Mouse (Mus musculus): ENCODE data around the gene Pih1d1.

Pih1d1 gene

DNA sequence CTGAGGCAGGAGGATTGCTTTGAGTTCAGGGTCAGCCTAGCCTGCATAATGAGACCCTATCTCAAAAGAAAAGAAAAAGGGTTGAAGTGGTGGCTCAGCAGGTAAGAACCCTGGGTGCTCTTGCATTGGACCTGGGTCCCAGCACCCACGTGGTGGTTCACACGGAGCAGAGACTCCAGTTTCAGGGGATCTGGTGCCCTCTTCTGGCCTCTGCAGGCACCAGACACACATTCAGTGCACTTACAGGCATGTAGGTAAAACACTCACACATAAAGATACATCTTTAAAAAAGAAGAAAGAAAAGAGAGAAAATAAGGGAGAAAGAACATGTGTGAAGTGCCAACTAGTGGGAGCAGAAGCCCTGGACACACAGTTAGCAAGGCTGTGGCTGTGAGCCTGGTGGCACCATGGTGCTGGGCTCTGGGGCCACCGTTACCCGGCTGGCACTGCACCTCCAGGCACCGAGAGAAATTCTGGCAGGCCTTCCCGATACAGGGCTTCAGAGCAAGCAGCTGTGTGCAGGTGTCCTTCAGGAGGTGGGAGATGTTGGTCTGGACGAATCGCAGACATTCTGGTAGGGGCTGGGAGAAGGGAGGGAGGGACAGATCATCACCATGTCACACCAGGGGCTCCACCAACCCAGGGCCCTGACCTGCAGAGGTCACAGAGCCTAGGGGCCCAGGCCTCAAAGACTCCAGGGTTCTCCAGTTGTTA is 20.5 kb upstream of the Pih1d1 start:
- no peak for DNase-seq (ENCODE audit: low read depth, low spot score)
- Histone ChIP-seq H3K36me3 (ENCODE audit: control insufficient read depth, insufficient read depth, low read length, poor library complexity, severe bottlenecking) (peaks cover 7% of the 10 kb centered on the region; the same call in 1 of the 2 replicates), H3K27me3 (ENCODE audit: control insufficient read depth, insufficient read depth, low read length, poor library complexity, severe bottlenecking) (no peaks in the 10 kb centered on the region)

DNA sequence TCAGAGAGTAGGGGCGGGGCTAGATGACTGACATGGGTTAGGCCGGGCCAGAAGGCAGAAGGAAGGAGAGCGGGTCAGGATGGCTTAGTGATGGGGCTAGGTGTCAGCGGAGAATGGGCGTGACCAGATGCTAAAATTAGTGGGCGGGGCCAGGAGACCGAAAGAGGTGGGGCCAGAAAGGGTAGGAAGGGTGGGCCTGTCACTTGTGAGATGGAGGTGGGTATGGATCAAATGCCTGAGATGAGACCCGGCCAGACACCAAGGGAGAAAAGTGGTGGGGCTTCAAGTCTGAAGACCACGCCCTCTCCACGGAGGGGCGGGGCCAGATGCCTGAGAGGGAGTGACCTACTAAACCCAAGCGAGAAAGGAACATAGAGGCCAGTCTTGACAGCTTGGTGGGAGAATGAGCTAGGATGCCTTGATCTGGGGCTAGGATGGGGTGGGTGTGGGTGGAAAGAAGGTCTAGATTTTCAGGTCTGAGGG is 19.5 kb upstream of the Pih1d1 start:
- DNase-seq (ENCODE audit: low read depth, low spot score): peak; percentile 51
- Histone ChIP-seq H3K27me3 (ENCODE audit: control insufficient read depth, insufficient read depth, low read length, poor library complexity, severe bottlenecking) (no peaks in the 10 kb centered on the region), H3K36me3 (ENCODE audit: control insufficient read depth, insufficient read depth, low read length, poor library complexity, severe bottlenecking) (peaks cover 7% of the 10 kb centered on the region; the same call in 1 of the 2 replicates)

DNA sequence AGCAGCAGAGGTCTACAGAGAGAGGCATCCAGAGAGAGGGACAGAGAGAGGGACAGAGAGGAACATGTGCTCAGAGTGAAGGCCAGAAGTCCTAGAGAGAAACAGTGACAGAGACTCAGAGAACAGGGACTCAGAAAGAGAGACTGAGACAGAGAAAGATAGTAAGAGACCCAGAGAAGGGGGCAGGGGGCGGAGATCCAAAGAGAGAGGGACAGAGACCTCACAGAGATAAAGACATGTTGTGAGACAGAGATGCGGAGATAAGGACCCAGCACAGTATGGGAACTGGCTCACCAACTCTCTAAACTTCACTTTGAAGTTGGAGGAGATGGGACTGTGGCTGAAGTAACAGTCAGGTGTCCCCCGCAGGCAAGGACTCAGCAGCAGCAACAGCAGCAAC is 18.7 kb upstream of the Pih1d1 start:
- DNase-seq (ENCODE audit: low read depth, low spot score): no peak
- Histone ChIP-seq H3K27me3 (ENCODE audit: control insufficient read depth, insufficient read depth, low read length, poor library complexity, severe bottlenecking) (no peaks in the 10 kb centered on the region), H3K36me3 (ENCODE audit: control insufficient read depth, insufficient read depth, low read length, poor library complexity, severe bottlenecking) (peaks cover 7% of the 10 kb centered on the region; the same call in 1 of the 2 replicates)

DNA sequence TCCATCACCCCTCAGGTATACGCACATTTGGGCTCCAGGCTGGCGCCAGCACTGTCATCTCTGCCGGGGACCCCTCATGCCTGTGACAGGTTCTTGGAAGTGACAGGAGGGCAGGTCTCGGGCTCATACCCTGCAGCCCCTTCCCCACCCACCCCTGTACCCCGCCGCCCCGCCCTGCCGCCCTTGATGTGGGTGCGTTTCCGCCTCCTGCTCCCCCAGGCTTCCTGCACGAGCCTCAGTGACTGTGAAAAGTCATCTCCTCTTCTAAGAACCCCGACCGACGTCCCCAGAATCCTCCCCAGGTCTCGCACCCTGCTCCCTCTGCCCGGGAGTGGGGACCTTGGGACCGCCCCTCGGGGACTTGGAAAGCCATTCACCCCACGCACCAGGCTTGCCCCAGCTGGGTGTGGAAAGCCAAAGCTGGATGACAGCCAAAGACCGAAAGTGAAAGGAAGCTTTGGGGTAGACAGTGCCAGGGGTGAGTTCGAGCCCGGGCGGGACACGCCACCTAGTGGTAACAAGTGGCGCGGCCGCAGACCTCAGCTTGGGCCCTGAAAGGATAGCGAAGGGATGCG is 18.0 kb upstream of the Pih1d1 start, which contains the start of the genes Gm45713 and Flt3l:
Gene Gm45713, minus strand, starts transcription at position 239 of the 575 bp plus-strand sequence.
Gene Flt3l, minus strand, starts transcription at position 440 of the 575 bp plus-strand sequence.
- DNase-seq (ENCODE audit: low read depth, low spot score): peak; percentile 93
- H3K36me3 ChIP-seq (ENCODE audit: control insufficient read depth, insufficient read depth, low read length, poor library complexity, severe bottlenecking): peaks cover 7% of the 10 kb centered on the region; the same call in 1 of the 2 replicates

DNA sequence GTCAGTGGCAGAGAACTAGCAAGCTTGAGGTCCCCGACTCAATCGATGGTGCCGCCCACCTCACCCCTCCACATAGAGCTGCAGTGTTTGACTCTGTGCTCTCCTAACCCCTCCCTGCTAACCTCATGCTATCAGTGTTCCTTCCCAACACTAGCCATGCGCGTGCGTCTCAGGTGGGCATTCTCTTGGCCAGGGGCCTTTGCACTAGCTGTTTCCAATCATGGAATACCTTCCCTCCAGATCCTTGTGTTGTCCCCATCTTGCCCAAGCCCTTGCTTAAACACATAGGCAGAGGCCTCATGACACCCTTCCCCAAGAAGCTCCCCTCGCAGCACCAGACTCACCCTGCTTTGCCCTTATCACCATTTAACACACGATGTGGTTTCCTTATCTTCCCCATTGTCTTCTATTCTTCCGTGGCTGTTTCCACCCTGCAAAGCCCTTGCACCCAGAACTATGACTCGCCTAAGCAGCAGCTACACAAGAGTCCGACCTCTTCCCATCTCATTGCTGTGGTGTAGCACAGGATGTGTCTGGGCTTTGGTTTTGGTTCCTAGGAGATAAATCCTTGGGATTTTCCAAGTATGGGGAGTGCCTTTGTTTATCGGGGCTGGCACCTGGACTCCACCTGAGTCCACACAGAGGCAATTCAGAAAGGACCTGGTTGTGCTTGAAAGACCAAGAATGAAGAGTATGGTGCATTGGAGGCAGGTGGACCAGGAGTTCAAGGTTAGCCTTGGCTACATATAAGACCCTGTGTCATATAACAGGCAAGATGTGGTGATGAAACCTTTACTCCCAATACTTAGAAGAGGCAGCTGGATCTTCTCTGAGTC is 16.7 kb upstream of the Pih1d1 start:
- DNase-seq (ENCODE audit: low read depth, low spot score): no peak
- Histone ChIP-seq H3K36me3 (ENCODE audit: control insufficient read depth, insufficient read depth, low read length, poor library complexity, severe bottlenecking) (peaks cover 8% of the 10 kb centered on the region; the same call in 1 of the 2 replicates), H3K27me3 (ENCODE audit: control insufficient read depth, insufficient read depth, low read length, poor library complexity, severe bottlenecking) (no peaks in the 10 kb centered on the region)

More for the DNA sequence above, 18.0 kb upstream of the Pih1d1 start, which contains the start of the genes Gm45713 and Flt3l:
- no peaks in the 10 kb centered on the region for H3K27me3 ChIP-seq (ENCODE audit: control insufficient read depth, insufficient read depth, low read length, poor library complexity, severe bottlenecking)

DNA sequence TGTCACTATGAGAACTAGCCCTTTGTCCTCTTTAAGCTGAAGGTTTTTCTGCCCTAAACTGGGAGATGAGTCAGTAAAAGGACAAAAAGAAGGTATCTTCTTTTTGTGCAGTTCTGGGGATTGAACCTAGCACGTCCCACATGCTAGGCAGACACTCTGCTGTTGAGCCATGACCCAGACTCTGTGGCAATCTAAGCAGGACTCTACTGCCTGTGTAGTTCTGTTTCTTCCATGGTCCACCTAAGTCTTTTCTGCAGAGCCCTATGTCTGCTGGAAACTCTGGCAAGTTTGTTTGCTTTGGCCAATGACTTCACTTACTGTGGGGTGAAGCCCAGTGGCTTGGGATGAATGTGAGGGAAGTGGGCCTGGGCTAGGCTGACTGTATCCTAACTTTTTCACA is 15.7 kb upstream of the Pih1d1 start:
- H3K36me3 ChIP-seq (ENCODE audit: control insufficient read depth, insufficient read depth, low read length, poor library complexity, severe bottlenecking): peaks cover 5% of the 10 kb centered on the region; the same call in 1 of the 2 replicates
- DNase-seq (ENCODE audit: low read depth, low spot score): no peak
- no peaks in the 10 kb centered on the region for H3K27me3 ChIP-seq (ENCODE audit: control insufficient read depth, insufficient read depth, low read length, poor library complexity, severe bottlenecking)

DNA sequence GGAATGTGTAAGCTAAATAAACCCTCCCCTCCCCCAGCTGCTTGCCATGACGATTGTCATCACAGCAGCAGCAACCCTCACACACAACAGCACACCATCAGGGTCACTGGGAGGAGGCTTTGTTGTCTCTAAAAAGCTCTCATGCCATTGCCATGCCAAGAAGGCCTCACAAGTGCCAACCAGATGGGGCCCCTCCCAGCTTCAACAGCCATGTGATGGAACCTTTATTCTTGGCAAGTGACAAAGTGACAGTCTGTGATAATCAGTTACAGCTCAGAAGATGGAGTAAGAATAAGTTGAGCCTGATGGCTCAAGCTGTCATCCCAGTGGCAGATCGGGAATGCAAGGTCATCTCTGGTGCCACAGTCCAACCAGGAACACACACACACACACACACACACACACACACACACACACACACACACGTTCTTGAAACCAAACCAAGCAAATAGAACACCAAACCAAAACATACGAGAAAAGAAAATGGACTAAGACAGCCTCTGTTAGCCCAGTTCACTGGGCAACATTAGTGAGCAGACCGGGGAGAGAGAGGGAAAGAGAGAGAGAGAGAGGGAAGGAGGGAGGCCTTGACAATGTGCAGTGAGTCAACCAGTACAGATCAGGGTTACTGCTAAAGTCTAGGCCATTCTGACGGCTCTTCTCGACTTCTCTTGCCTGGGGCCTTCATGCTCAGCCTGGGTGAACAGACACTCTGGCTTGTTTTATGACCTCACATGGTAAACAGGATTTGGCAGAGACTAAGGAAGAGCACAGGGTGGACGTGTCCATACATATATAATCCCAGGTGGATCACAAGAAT is 14.0 kb upstream of the Pih1d1 start:
- H3K36me3 ChIP-seq (ENCODE audit: control insufficient read depth, insufficient read depth, low read length, poor library complexity, severe bottlenecking): peaks cover 1% of the 10 kb centered on the region
- no peak for DNase-seq (ENCODE audit: low read depth, low spot score)
- no peaks in the 10 kb centered on the region for H3K27me3 ChIP-seq (ENCODE audit: control insufficient read depth, insufficient read depth, low read length, poor library complexity, severe bottlenecking)

DNA sequence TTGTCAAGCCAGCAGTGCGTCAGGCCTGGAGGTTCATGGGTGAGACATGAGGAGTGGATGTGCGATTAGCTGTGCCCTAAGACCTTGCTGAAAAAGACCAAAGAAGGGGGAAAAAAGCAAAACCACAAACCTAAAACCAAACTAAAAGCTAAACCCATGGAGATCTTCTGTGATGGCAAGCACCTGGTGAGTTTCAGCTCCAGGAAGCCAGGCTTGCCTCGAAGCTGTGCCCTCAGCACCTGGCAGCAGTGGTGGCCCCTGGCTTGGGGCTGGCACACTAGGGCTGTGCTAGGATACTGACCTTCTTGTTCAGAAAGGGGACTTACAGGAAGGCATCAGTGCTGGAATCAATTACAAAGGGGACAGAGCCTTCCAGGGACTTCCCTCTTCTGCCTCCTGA is 12.8 kb upstream of the Pih1d1 start:
- Histone ChIP-seq H3K27me3 (ENCODE audit: control insufficient read depth, insufficient read depth, low read length, poor library complexity, severe bottlenecking) (no peaks in the 10 kb centered on the region), H3K36me3 (ENCODE audit: control insufficient read depth, insufficient read depth, low read length, poor library complexity, severe bottlenecking) (peaks cover 1% of the 10 kb centered on the region)
- no peak for DNase-seq (ENCODE audit: low read depth, low spot score)

DNA sequence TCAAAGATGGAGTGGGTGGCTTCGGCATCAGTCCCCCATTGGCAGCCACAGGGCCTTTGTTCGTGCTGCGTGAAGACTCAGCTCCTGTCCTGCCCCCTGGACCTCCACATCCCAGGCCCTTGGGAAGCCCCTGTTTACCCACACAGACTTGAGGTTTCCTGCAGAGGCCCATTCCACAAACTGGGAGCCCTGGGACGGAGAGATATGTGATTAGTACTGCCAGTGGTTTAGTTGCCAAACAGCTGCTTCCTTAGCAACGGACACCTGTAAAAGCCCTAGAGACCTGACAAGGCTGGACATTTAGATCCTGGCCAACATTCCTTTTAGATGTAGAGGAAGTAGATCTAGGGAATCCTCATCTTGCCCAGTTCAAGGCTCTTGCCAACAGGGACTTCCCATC is 12.2 kb upstream of the Pih1d1 start:
- DNase-seq (ENCODE audit: low read depth, low spot score): no peak
- no peaks in the 10 kb centered on the region for H3K27me3 ChIP-seq (ENCODE audit: control insufficient read depth, insufficient read depth, low read length, poor library complexity, severe bottlenecking)
- peaks cover 1% of the 10 kb centered on the region for H3K36me3 ChIP-seq (ENCODE audit: control insufficient read depth, insufficient read depth, low read length, poor library complexity, severe bottlenecking)

DNA sequence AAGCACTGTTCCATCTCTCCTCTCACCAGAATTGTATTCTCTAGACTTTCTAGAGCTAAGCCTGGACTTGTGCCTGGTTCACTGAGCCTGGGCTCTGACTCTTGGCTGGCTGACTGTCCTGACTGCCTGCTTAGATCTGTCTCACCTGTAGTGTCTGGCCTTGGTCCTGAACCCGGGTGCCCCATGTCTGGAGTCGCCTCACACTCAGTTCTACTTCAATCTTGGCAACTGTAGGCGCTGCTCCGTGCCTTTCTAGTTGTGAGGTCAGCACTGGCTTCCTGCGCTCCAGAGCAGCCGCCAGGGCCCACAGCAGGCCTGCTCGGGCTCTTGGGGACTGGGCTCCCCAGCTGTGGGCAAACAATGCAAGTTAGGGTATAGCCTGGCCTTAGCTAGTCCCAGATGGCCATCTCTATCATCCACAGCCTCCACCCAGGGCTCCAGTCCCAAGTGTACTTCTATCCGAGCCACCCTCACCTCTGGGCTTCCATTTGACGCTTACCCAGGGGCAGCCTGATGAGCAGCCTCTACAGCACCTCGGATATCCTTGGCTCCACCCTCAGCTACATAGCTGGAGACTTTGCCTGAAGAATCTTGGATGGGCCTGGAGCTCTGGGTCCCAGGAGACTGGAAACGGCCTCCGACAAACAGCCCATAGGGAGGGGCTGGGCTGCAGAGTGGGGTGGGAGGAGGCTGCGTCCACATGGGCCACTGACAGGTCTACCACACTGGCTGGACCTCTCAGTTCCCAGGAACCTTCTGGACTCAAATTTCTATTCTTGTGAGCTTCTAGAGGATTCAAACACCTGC is 9.5 kb upstream of the Pih1d1 start:
- no peak for DNase-seq (ENCODE audit: low read depth, low spot score)
- Histone ChIP-seq H3K36me3 (ENCODE audit: control insufficient read depth, insufficient read depth, low read length, poor library complexity, severe bottlenecking) (peaks cover 3% of the 10 kb centered on the region), H3K27me3 (ENCODE audit: control insufficient read depth, insufficient read depth, low read length, poor library complexity, severe bottlenecking) (no peaks in the 10 kb centered on the region)

DNA sequence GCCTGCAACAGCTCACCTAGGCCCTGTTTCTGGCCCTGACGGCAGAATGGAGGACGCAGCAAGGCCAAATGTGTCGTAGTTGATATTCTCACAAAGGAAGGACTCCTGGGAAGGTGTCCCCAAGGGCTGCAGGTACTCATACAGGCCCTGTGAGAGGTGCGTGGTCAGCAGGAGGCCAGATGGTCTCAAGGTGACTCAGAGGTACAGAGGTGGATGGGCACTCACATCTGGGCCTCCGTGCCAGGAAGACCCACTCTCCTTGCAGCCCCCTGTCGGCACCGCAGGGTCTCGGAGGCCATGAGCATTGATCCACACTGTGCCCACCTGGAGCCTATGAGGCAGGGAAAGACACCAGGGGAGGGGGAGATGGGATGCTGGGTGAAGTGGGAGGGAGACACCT is 8.6 kb upstream of the Pih1d1 start:
- H3K27me3 ChIP-seq (ENCODE audit: control insufficient read depth, insufficient read depth, low read length, poor library complexity, severe bottlenecking): no peaks in the 10 kb centered on the region
- no peak for DNase-seq (ENCODE audit: low read depth, low spot score)
- peaks cover 3% of the 10 kb centered on the region for H3K36me3 ChIP-seq (ENCODE audit: control insufficient read depth, insufficient read depth, low read length, poor library complexity, severe bottlenecking)

DNA sequence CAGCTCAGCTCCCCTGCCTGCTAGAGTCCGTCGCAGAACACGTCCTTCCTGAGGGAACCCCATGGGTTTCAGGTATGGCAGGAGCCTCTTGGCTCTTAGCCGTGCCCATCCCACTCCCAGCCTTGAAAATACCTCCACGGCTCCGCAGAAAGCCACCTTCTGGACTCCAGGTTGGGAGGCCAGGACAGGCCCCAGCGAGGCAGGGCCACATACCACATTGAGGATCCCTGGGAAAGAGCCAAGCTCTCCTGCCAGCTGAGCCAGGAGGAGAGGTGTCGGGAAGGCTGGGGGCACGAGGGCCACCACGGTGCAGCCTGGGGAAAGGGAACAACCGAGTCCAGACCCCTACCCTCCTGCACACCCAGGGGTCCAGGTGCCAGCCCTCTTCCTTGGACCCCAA is 6.8 kb upstream of the Pih1d1 start:
- no peak for DNase-seq (ENCODE audit: low read depth, low spot score)
- Histone ChIP-seq H3K27me3 (ENCODE audit: control insufficient read depth, insufficient read depth, low read length, poor library complexity, severe bottlenecking) (no peaks in the 10 kb centered on the region), H3K36me3 (ENCODE audit: control insufficient read depth, insufficient read depth, low read length, poor library complexity, severe bottlenecking) (peaks cover 1% of the 10 kb centered on the region)

DNA sequence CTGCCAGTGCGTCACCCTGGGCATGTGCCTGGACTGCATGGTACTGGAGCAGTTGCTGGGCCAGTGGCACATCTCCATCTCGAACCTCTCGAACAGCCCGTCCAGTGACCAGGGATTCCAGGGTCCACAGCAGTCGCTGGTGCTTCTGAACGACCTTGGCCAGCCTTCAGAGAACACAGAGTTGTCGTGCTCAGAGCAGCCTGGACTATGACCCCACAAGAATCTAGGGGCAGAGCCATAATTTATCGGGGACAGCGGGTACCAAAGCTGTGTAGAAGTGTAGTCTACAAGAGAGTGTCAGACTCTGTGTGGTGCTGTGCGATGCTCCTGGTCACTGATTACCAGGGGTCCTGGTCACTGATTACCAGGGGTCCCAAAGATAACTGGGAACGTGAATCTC is 6.2 kb upstream of the Pih1d1 start:
- no peaks in the 10 kb centered on the region for H3K27me3 ChIP-seq (ENCODE audit: control insufficient read depth, insufficient read depth, low read length, poor library complexity, severe bottlenecking)

More for the DNA sequence above, 6.2 kb upstream of the Pih1d1 start:
- H3K36me3 ChIP-seq (ENCODE audit: control insufficient read depth, insufficient read depth, low read length, poor library complexity, severe bottlenecking): peaks cover 1% of the 10 kb centered on the region
- DNase-seq (ENCODE audit: low read depth, low spot score): no peak
